ENCODE assay signal across 12 mouse cellular contexts in the genomic region with DNA sequence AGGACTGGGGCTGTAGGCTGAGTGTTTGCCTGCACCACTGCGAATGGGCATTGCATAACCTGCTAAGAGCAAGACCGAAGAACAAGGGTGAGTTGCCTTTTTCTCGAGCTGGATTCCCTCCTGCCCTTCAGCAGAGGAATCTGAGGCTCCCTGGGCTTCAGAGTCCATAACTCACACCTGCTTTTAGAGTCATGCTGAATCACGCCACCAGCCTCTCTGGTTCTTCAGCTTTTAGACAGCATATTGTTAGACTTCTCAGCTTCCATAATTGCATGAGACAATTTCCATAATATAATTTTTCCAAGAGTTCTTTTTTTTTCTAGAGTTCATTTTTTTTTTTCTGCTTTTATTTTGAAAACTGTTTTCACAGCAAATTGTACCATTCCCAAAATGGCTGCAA.
"Had no signal": no experiment of that assay in that cellular context is flagged by ENCODE, and none has a peak within 500 bp of the region (broad histone marks: within the 10 kb centered on the region; RNA-seq: fewer than 3 reads in every experiment).

No protein-coding gene starts in this region.

- DNase-seq: left cerebral cortex, postnatal 4 days; liver; liver, embryonic 13.5 days; liver, postnatal 0 days; lung, adult 18-20 months; lung, adult 2 months; lung, embryonic 14.5 days; lung, postnatal 10 days; lung, postnatal 14 days; lung, postnatal 36 days; lung, postnatal 4 days; midbrain, embryonic 14.5 days had no signal
